Mouse (Mus musculus) heart, adult 8-10 months (tissue): ENCODE data around the gene Pak4. TPM values are rescaled to one million over a fixed set of nuclear protein-coding genes. Genes with fewer than 3 reads are reported as not detected.
"Not testable (repeated sequence)": the region's sequence is repeated elsewhere in the genome, so short reads cannot be mapped to it uniquely, and the experiment has no call there.

Source experiments
- DNase-seq: peaks from one replicate; pipeline ENCODE4 v3.0.0; 2022; ENCODE audit warnings: low spot score
- microRNA-seq: library from miRNA; unstranded; fragments of <30 nt; microRNA quantifications from one replicate; pipeline ENCODE4 v1.2.0, GENCODE M21; 2022
- total RNA-seq, 4 experiments: library from RNA; stranded (reverse); gene quantifications; 2 replicates each; pipeline ENCODE4 v1.2.4; 2022

The Pak4 gene
- total RNA-seq, 4 experiments from 2014 or later = 8.1 to 11.8 (median 8.5) TPM

DNA sequence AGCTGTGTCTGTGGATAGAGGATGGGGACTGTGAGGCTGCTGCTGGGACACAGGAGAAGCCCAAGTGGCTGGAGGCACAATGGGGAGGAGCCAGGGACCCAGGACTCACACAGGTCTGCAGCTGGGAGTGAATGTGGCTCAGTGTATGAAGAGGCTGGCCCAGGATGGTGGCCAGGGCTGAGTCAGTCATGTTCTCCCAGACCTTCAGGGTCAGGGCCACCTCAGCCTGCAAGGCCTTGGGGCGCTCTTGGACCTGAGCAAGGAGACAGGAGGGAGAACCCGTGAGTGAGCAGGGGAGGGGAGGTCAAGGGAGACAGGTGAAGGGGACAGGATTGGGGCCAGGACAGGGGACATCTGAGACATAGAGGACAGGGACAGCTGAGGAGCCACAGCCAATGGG is 88.9 kb downstream of the Pak4 start:
- not testable (repeated sequence) for DNase-seq

Small RNAs within 50 kb of the gene (microRNA-seq; reads per million reads assigned to microRNA genes)
- gene Mir7049 = not detected

Other genes starting within 250 kb of the Pak4 start
- gene Rps16, start 247.5 kb downstream of the Pak4 start, total RNA-seq = 100 to 1,000 TPM; 472 to 574 (median 541) TPM
- 10 to 100 TPM in 3 of 4 experiments, 1 to 10 TPM in 1; 8.9 to 13.2 (median 11.2) TPM for gene Plekhg2, start 225.6 kb downstream of the Pak4 start, total RNA-seq
- 10 to 100 TPM; 12.2 to 40.6 (median 16.5) TPM for gene Zfp36, start 217.9 kb downstream of the Pak4 start, total RNA-seq
- gene Med29, start 205.5 kb downstream of the Pak4 start, total RNA-seq = 10 to 100 TPM; 19.5 to 24.0 (median 22.2) TPM
- gene Paf1, start 205.2 kb downstream of the Pak4 start, total RNA-seq = 10 to 100 TPM; 35.7 to 44.4 (median 39.1) TPM
- gene Gmfg, start 160.7 kb downstream of the Pak4 start, total RNA-seq = 1 to 10 TPM; 3.5 to 5.7 (median 4.8) TPM
- gene Lrfn1, start 146.2 kb downstream of the Pak4 start, total RNA-seq = under 1 TPM; 0.43 to 0.82 (median 0.61) TPM
- not detected for gene Ifnl2, start 87.7 kb downstream of the Pak4 start, total RNA-seq
- gene Ifnl3, start 75.3 kb downstream of the Pak4 start, total RNA-seq = not detected
- not detected for gene Sycn, start 57.3 kb downstream of the Pak4 start, total RNA-seq
- not detected for gene Nccrp1, start 50.9 kb downstream of the Pak4 start, total RNA-seq
- 10 to 100 TPM; 19.4 to 23.4 (median 21.5) TPM for gene Samd4b, start within 50 bp of the Pak4 start, total RNA-seq
- not detected for gene Acp7, start 33.1 kb upstream of the Pak4 start, total RNA-seq
- gene Fbxo27, start 94.7 kb upstream of the Pak4 start, total RNA-seq = under 1 TPM in 3 of 4 experiments, not detected in 1; 0.11 to 0.72 (median 0.16) TPM
- gene Fbxo17, start 118.6 kb upstream of the Pak4 start, total RNA-seq = 1 to 10 TPM in 3 of 4 experiments, under 1 TPM in 1; 0.55 to 1.2 (median 1.1) TPM
- gene Mrps12, start 143.6 kb upstream of the Pak4 start, total RNA-seq = 10 to 100 TPM; 64.0 to 72.6 (median 67.4) TPM
- 10 to 100 TPM; 13.1 to 15.0 (median 13.7) TPM for gene Sars2, start 143.8 kb upstream of the Pak4 start, total RNA-seq
- gene Ccer2, start 158.0 kb upstream of the Pak4 start, total RNA-seq = not detected
- gene Sirt2, start 168.6 kb upstream of the Pak4 start, total RNA-seq = 10 to 100 TPM; 84.0 to 92.6 (median 90.8) TPM
- 10 to 100 TPM; 22.8 to 29.1 (median 28.1) TPM for gene Nfkbib, start 169.3 kb upstream of the Pak4 start, total RNA-seq
- 1 to 10 TPM; 1.4 to 3.0 (median 1.6) TPM for gene Rinl, start 190.8 kb upstream of the Pak4 start, total RNA-seq
- gene Hnrnpl, start 210.4 kb upstream of the Pak4 start, total RNA-seq = 100 to 1,000 TPM; 185 to 230 (median 214) TPM
- 1,000 to 10,000 TPM; 2,066 to 2,754 (median 2,219) TPM for gene Ech1, start 227.0 kb upstream of the Pak4 start, total RNA-seq
- gene Lgals4, start 235.7 kb upstream of the Pak4 start, total RNA-seq = 10 to 100 TPM; 17.3 to 32.1 (median 24.6) TPM